Mouse (Mus musculus) kidney, adult 8-10 months (tissue): Measurements from ENCODE around the gene Fastkd5.
A peak's percentile ranks its signal among the peaks of the same experiment; 100 is the strongest.

Source experiments
- DNase-seq, 2 experiments: peaks; one replicate each; pipeline ENCODE4 v3.0.0; 2022

The Fastkd5 gene

DNA sequence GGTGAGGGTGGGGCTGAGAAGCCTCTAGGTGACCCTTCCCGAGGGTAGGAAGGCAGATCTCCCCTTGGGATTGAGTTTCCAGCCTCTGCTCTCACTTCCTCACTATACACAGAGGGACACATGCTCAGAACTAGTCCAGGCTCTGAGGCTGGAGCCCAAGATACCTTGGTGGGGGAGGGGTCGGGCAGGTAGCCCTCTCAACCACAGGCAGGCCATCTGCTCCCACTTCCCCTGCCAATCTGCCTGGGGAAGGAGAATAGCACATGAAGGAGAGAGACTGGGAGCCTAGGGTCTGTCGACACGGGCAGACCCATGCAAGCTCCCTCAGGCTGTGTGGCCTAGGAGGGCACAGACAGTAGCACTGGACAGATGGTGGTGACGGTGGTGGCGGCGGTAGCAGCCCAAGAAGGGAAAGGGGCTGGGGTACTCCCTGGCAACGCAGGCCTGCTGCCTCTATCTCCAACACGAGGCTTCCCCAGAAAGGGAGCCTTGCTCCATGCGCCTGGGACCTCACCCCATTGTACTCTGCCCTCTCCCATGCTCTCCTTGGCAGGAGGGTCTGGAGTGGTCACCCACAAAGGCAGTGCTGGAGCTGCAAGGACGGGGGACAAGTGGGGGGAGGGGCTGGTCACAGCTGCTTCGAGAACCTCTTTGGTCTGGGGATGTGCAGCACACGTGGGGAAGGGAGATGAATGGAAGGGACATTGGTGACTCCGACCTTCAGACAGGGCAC is 4.3 kb upstream of the Fastkd5 start:
- DNase-seq, result no peak

DNA sequence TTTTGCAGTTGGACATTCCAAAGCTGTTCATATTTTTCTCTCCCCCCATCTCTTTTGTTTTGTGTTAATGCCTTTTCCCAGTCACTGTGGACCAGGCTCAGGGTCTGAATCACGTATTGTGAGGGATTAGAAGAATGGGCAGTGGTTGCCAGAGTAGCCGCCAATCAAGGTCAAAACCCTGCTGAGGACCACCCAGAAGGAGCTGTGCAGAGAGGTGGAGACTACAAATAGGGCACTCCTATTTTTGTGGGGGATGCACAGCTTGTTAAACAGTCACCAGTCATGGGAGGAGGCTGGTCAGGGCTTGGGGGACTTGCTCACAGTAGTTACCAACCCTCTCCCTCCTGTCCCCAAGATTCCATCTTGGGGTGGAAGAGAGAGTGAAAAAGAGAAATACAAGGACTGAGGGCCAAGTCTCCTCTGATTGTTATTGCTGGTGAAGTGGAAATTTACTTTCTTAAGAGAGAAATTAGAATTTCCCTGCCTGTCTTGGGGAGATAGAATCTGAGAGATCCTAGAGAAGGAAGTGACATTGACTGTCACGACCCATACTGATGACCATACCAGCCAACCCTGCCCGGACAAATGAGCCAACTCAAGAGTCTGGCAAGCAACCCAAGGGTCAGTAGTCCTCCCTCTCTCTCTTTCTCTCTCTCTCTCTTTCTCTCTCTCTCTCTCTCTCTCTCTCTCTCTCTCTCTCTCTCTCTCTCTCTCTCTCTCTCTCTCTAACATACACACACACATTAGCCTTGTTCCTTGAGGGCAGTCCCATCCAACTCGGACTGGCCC is 3.3 kb upstream of the Fastkd5 start:
- no peak for DNase-seq

DNA sequence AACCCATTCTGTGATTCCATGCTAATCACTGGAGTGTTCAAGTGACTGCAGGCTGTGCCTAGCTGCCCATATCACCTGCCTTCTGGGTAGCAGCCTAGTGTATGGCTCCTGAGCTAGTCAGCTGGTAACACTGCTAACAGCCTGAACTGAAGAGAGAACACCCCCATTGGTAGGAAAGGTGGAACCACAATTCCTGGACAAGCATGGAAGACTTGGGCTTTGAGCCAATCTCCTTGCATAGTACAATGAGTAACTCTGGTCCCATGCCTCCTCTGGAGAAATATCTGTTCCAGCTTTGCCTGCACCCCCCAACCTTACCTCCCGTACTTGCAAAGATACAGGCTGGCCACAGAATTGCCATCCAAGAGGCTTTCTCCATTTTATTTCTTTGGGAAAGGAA is 2.6 kb upstream of the Fastkd5 start:
- DNase-seq, result peak; percentile 63 to 79

DNA sequence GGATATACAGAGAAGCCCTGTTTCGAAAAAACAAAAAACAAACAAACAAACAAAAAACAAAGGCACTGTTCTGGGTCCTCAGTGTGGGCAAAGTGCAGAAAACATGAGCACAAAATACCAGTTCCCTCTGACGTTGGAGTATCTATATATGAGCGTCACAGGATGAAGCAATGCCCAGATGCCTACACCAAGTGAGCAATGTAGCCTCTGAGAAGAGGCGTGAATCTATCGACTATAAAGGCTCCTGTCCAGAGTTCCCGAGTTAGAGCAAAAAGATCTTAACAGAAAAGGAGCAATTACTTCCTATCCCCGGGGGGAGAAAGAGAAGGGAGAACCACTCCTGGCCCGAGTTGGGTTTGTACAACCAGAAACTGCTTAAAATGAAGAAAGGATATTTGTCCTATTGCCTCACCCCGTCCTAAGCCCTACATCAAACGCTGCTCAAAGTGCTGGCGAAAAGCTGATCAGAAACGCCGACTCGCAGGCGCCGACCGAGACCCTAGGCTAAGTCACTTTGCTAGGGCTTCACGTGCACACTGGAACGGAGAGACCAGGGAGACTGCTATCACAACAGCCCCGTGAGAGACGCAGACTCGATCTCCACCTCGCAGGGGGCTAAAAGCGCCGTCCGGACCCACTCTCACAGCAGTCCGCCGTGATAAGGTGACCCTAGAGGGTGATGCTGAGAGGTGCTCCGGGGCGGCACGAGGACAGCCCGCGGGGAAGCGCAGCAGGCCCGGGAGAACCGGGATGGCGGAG is 568 bp downstream of the Fastkd5 start:
- no peak for DNase-seq

DNA sequence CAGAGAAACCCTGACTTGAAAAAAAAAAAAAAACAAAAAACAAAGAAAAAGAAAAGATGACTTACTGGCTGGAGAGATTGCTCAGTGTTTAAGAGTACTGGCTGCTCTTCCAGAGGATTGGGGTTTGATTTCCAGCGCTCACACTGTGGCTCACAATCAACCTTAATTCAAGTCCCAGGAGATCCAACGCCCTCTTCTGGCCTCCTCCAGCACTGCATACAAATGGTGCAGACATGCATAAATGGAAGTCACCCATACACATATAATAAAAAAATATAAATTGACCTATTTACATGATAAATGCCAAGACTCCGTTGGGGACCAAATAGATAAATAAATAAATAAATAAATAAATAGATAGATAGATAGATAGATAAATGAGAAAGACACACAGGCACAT is 1.4 kb downstream of the Fastkd5 start:
- no peak for DNase-seq

DNA sequence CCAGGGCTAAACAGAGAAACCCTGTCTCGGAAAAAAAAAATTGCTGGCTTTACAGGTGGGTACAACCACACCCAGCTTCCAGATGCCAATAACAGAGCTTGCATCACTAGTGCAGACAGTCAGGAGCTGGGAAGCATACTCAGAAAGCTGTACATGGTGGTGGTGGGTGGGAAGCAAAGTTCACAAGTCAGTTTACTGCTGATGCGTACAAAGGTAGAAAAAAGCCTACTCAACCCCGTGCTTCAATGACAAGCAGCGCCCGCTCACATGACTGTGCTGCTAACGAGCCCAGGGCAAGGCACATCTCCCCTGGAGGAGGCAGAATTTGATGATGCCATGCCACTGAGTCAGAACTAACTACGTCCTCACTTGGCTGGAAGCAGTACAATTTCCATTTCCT is 10.9 kb downstream of the Fastkd5 start:
- peak; percentile 50 to 54 for DNase-seq

DNA sequence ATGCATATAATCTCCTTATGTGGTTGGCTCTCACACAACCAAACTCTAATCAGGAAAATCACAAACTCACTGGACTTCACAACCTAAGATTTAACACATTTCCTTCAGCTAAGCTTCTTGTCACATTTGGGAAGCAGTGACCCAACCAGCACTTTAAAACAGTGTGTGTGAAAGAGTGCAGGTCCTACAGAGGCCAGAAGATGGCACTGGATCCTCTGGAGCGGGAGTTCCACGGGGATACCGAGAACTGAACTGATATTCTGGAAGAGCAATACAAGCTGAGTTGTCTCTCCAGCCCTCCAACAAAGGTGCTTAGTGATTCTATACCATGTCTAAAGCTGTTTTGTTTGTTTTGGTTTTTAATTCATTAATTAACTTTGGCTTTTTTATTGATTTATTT is 16.7 kb downstream of the Fastkd5 start:
- DNase-seq, result peak in 1 of 2 experiments; percentile 57

DNA sequence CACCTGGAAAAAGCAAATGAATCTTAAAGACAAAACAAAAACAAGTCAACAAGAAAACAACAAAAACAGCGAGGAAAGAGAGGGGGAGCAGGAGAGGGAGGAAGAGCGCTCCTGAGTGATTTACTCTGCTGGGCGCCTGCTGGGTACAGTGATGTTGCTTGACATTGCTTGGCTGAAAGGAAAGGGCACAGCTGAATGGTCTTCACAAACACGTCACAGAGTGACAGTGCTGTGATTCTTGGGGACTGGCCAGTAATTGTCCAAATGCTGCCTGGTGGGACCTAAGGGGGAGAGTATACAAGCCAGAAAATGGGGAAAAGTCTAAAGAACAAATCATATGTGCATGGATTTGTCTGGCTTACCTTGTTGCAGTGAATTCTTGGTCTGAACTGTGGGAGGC is 27.6 kb downstream of the Fastkd5 start:
- DNase-seq, result no peak

DNA sequence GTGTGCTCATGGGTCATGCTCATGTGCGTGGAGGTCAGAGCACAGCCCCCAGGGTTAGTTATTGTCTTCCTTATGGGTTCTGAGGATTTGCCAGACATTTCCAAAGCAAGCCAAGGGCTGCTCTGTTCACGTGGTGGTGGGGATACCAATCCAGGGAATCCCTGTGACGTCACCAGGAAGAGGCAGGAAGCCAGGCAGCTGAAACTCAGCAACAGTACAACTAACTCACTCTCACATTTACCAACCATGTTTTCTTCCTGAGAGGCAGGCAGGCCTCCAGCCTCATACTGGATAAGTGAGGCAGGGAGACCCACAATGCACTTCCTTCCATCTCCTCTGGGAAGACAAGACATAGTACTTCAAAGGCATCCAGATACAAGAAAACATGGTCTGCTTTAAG is 31.4 kb downstream of the Fastkd5 start:
- no peak for DNase-seq

DNA sequence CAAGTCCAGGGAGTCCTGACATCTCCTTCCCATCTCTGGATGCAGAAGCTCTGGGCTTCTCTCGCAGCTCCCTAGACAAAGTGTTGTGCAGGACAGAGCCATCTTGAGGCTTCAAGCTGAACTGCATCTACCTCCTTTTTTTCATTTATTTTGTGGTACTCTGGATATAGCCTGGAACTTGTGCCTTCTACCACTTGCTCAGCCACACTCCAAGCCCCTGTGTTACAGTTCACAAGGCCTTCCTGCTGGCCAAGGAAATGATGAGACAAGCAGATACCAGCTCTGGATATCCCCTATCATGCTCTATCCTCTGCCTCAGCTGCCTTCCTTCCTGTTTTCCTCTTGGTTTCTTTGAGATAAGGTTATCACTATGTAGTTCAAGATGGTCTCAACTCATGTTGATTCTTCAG is 32.2 kb downstream of the Fastkd5 start:
- DNase-seq, result peak in 1 of 2 experiments; percentile 23

DNA sequence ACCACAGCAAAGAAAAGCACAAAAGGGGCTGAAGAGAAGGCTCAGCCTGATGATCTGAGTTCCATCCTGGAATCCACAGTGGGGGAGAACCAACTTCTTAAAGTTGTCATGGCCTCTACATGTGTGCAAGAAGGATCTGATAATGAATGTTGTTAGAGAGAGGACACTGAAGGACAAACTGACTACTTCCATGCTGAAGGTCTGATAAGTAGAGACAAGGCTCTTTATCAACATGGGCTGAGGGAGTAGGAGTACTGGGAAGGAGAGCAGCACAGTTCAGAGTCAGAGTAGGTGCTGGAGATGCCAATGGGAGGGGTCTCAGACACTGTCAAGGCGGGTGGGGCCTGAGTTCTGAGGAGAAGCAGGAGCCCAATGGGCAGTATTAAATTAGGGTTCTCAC is 34.2 kb downstream of the Fastkd5 start:
- DNase-seq, result no peak

DNA sequence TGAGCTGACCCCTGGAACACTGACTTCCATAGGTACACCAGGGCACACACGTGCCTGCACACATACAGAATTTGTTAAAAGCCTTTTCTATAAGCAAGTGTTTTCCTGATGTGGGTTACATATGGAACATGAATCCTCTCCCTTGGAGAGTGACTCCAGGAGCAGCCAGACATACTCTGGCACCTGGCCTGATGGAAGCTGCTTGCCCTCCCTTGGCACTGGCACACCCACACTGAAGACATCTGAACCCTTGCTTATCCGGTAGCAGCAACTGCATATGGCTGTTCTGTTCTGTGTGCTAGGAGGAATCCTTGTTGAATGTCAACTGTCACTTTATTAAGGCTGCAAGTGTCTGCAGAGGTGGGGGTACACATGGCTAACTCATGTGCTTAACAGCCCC is 38.8 kb downstream of the Fastkd5 start:
- DNase-seq, result no peak

DNA sequence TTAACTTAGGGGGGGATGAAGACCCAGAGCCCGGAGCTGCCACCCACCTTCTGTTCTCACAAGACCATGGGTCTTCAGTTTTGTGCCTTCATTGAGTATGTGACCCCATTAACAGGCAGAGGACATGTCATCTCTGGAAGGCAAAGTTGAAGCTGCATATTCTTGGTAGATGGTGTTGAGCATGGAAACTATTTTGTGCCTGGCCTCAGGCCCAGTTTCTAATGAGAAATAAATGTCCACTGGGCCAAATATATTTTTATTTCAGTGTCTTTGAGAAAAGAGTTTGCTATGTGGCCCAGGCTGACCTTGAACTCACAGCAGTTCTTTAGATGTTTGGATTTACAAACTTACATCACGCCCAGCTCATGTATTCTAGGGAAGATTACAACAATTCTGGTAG is 40.1 kb downstream of the Fastkd5 start:
- no peak for DNase-seq

DNA sequence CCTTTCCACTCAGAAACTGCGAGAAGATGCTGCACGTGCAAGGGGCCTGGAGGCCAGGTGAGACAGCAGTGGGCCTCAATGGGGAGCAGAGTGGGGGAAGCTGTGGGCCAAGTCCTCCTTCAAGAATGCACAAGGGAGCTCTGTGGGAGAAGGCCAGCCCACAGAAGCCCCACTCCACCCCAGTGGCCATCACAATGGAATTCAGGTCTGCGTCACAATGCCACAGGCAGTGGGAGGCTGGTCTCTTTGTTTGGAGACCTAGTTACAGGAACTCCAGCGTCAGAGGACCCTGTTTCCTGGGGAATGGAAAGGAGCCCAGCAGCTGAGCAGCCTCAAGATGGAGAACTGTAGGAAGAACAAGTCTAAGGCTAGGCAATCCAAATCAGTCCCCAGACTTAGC is 40.7 kb downstream of the Fastkd5 start:
- DNase-seq, result no peak

DNA sequence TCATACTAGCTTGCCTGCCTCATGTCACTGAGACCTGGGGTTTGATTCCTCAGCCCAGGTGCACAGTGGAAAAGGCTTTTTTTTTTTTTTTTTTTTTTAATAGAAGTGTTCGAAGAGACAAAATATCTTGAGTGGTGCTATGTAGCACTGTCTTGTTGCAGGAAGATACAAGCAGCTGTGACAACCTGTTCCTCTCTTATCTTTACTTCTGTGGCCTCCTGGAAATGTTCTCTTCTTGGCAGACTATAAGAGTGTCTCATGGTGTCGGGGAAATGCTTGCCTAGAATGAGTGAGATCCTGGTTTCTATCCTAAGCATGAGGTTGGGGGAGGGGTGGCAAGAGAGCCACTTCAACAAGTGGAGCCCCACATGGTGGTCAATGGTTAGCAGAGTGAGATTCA is 41.5 kb downstream of the Fastkd5 start:
- DNase-seq, result no peak

DNA sequence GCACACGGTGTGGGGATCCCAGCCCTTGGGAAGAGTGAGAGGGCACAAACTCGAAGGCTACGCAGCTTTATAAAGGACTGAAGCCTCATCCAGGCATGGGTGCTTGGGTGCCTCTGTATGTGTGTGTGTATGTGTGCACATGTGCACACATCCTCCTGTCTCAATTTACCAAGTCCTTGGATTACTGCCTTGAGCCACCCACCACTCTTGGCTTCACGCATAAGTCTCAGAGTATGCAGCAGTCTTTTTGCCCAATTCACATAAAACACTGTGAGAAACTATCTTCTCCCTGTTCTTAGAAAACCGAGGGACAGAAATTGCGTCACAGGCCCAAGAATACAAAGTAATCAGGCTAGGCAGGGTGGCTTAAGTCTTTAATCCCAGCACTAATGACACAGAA is 43.8 kb downstream of the Fastkd5 start:
- DNase-seq, result no peak

DNA sequence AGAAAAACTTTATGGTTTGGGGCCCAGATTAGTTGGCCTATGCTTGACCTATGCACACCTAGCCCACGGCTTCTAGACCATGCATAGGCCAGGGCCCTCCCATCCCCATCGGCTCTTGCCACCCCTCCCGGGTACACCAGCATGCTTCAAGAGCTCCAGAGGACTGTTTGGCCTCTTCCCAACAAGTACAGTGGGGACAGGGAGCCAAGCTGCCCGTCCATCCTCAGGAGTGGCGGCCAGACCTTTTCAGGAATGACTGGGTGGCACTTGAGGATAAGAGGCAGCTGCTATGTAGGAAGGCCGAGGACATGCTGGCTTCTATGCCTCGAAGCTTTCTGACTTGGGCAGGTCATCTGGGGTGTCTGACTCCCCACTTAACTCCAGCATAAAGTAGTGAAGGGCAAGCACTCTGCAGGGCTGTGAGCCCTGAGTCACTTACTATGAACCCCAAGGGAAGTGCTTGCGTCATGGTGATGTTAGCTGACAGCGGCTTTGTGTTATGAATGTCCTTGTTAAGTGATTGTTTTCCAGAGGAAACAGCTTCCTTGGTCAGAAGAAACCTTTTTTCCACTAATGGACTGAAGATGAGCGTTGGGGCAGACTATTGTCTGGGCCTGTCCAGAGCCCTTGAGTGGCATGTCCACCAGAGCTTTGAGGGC is 45.8 kb downstream of the Fastkd5 start:
- DNase-seq, result no peak

DNA sequence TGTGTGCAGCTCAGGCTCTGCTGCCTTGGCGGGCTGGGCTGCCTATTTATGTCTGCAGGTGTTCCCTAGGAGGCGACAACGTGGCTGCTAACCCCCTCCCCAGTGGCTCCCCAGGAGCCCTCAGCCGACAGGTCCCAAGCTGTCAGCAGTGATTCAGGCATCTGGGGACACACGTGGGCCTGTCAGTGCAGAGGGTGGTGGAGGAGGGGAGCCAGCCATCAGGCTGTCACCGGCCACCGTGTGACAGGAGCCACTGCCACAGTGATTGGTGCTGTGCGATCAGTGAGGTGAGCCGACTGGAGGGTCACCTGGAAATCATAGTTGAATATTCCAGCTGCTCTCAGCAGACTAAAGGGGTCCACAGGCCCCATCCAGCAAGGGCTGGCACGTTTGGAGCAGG is 47.3 kb downstream of the Fastkd5 start, which contains the start of gene Avp:
Gene Avp (minus strand): TSS at position 3 of the 400 bp plus-strand sequence.
- no peak for DNase-seq

DNA sequence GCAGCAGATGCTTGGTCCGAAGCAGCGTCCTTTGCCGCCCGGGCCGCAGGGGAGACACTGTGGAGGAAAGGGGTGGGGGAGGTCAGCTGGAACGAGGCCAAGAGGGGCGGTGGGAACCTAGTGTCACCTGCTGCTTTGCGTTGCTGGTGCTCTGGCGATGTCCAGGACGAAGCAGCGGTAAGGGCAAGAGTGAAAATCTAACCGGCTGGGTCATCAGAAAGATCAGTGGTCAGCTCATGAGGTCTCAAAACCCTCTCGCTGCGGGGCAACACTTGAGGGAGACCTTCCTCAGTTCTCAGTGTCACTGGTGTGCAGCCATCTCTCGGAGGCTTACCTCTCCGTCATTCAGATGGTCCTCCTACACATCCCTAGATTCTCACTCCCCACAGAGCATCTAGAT is 48.6 kb downstream of the Fastkd5 start:
- no peak for DNase-seq

DNA sequence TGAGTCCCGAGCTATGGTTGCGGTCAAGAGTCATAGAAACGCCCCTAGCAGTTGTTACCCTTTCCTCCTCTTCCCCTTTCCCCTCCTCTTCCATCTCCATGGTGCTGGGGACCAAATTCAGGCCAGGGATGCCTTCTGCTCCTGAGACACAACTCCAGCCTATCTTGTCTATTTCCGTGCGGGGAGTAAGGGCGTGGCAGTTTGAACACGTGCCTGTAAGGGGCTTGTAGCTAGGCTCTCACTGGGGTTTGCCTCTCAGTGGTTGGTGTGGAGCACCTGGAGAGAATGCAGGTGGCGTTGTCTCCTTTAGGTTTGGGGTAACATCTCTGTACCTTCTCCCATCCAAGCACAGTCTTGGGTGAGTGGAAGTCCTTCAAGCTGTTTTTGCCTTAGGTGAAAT is 50.0 kb downstream of the Fastkd5 start:
- no peak for DNase-seq

DNA sequence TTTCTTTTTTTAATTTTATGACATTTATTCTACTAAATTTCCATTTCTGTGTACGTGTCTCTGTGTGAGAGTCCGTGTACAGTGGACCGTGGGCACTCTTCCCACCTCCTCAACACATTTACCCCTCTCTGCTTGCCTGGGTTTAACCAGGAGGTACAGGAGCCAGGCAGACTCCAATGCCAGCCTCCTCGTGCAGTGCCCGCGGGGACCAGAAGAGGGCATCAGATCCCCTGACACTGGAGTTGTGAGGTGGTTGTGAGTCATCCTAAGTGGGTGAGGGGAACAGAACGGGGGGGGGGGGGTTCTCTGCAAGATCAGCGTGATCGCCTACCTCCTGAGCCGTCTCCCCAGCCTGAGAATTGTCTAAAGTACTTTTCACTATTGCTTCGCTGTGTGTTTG is 51.7 kb downstream of the Fastkd5 start:
- peak; percentile 27 to 72 for DNase-seq

DNA sequence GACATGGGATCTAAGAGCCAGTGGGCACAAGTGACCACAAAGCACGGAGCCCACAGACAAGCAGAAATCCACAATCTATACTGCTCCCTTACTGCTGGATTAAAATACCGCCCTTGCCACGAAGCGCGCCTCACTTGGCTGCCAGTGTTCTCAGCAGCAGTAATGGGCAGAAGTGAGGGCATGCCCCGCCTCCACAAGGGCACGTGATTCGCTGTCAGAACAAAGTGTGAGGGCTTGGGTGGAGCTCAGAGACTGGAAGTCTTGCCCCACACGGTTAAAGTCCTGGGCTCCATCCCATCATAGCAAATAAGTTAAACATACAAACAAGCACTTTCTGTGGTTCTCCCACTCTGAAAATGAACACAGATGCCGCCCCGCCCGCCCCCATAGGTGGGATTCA is 52.2 kb downstream of the Fastkd5 start:
- peak; percentile 82 to 85 for DNase-seq

DNA sequence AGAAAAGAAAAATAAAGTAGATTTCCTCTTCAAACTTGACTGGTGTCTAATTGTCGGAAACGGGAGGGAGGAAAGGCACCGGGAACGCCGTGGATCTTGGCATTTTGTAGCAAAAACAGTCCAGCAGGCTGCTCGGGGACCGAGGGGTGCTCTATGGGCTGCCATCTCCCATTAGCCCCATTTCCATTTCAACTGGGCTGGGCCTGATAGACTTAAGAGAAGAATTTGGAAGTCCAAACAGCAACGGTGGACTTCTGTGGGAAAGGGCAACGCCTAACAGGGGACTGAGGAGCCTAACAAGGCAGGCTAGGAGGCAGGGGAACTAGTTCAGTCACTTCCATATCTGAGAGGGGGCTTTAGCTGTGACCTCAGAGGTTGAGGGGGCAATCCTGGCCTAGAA is 52.8 kb downstream of the Fastkd5 start:
- no peak for DNase-seq
